Mouse (Mus musculus): ENCODE results near the gene Cnot3. TPM values are rescaled to one million over a fixed set of nuclear protein-coding genes. Genes with fewer than 3 reads are reported as not detected.
A peak's percentile ranks its signal among the peaks of the same experiment; 100 is the strongest.

Gene Cnot3
- total and polyA plus RNA-seq, 3 experiments: 22.1 to 33.2 (median 23.1) TPM

GRCm38 (mm10) chr7:3617242-3617995 lies 27.6 kb upstream of the Cnot3 start, which contains the start of gene Ndufa3:
Gene Ndufa3 (plus strand): TSS chr7:3617373.
- 1% methylated on average over 32 of the region's 32 CpGs for WGBS

GRCm38 (mm10) chr7:3629030-3629429 lies 16.0 kb upstream of the Cnot3 start:
- H3K79me2 ChIP-seq (replicated peaks; ENCODE audit: control insufficient read depth, insufficient read depth, low read length): 0 out of 2 replicates have a peak, but pooled peaks cover 2% of the 10 kb centered on the region
- peak overlapping the region; percentile 95 for H3K27ac ChIP-seq
- no peak for TF ChIP-seq POLR2A (IDR thresholded peaks at IDR 0.05; ENCODE audit: insufficient read depth, low read depth, low read length)
- no peak for TF ChIP-seq EP300 (IDR thresholded peaks at IDR 0.05; ENCODE audit: insufficient read depth, low read depth, low read length)
- no peak for TF ChIP-seq CTCF (IDR thresholded peaks at IDR 0.05)
- H3K4me1 ChIP-seq (ENCODE audit: control insufficient read depth, insufficient read depth, low read length): peaks cover 5% of the 10 kb centered on the region; the same call in 1 of the 2 replicates
- no peak for DNase-seq
- intact Hi-C loops (cut with DNase I): loop anchor here (1.0 to 10.0 kb wide), 3 partner anchors 12 to 816 kb away; partner anchors contain the start of genes Mboat7, Ndufa3, Rdh13 and Tsen34
- peak overlapping the region; percentile 60 for H3K9ac ChIP-seq (ENCODE audit: low read depth, low read length)
- H3K36me3 ChIP-seq (ENCODE audit: control insufficient read depth, insufficient read depth, low read length): no peaks in the 10 kb centered on the region
- H3K4me3 ChIP-seq: peak overlapping the region; percentile 90
- WGBS: 34% methylated on average over 4 of the region's 4 CpGs
- no peaks in the 10 kb centered on the region for H3K27me3 ChIP-seq (ENCODE audit: control insufficient read depth, insufficient read depth, low read length)

More at GRCm38 (mm10) chr7:3617242-3617995, 27.6 kb upstream of the Cnot3 start, which contains the start of gene Ndufa3:
- Histone ChIP-seq H3K4me1 (ENCODE audit: control insufficient read depth, insufficient read depth, low read length) (no peaks in the 10 kb centered on the region), H3K9ac (ENCODE audit: low read depth, low read length) (peak within 1 kb of the TSS; percentile 67), H3K4me3 (peak within 1 kb of the TSS; percentile 92), H3K27me3 (ENCODE audit: control insufficient read depth, insufficient read depth, low read length) (no peaks in the 10 kb centered on the region), H3K36me3 (ENCODE audit: control insufficient read depth, insufficient read depth, low read length) (no peaks in the 10 kb centered on the region), H3K79me2 (replicated peaks; ENCODE audit: control insufficient read depth, insufficient read depth, low read length) (no peaks in the 10 kb centered on the region), H3K27ac (peak within 1 kb of the TSS; percentile 81)
- peak; percentile 86 to 90 for DNase-seq
- intact Hi-C loops (cut with DNase I): loop anchor here (1.0 kb wide), 1 partner anchor 12 kb away; the partner anchor contains the start of genes Prpf31 and Tfpt
- TF ChIP-seq CTCF (IDR thresholded peaks at IDR 0.05): no peak
- 0 out of 2 replicates have a peak, but pooled peaks have one; percentile 17 for TF ChIP-seq EP300 (IDR thresholded peaks at IDR 0.05; ENCODE audit: insufficient read depth, low read depth, low read length)
- TF ChIP-seq POLR2A (IDR thresholded peaks at IDR 0.05; ENCODE audit: insufficient read depth, low read depth, low read length): peak; percentile 94

GRCm38 (mm10) chr7:3629543-3630477 lies 15.3 kb upstream of the Cnot3 start, which contains the start of the genes Tfpt and Prpf31:
Gene Tfpt (minus strand): TSS chr7:3629929.
Gene Prpf31 (plus strand): TSS chr7:3629985.
- intact Hi-C loops (cut with DNase I): loop anchor here (1.0 to 10.0 kb wide), 3 partner anchors 13 to 815 kb away; partner anchors contain the start of genes Mboat7, Ndufa3, Rdh13 and Tsen34
- peak; percentile 73 for TF ChIP-seq POLR2A (IDR thresholded peaks at IDR 0.05; ENCODE audit: insufficient read depth, low read depth, low read length)
- no peak for TF ChIP-seq CTCF (IDR thresholded peaks at IDR 0.05)
- peak; percentile 66; the same call in 1 of the 2 replicates for TF ChIP-seq EP300 (IDR thresholded peaks at IDR 0.05; ENCODE audit: insufficient read depth, low read depth, low read length)
- under 1% methylated on average over 47 of the region's 47 CpGs for WGBS
- no peaks in the 10 kb centered on the region for H3K36me3 ChIP-seq (ENCODE audit: control insufficient read depth, insufficient read depth, low read length)
- H3K4me3 ChIP-seq: peak within 1 kb of the TSS; percentile 90
- no peaks in the 10 kb centered on the region for H3K27me3 ChIP-seq (ENCODE audit: control insufficient read depth, insufficient read depth, low read length)
- H3K79me2 ChIP-seq (replicated peaks; ENCODE audit: control insufficient read depth, insufficient read depth, low read length): 0 out of 2 replicates have a peak, but pooled peaks cover 2% of the 10 kb centered on the region
- peak within 1 kb of the TSS; percentile 95 for H3K27ac ChIP-seq
- peaks cover 5% of the 10 kb centered on the region; the same call in 1 of the 2 replicates for H3K4me1 ChIP-seq (ENCODE audit: control insufficient read depth, insufficient read depth, low read length)
- H3K9ac ChIP-seq (ENCODE audit: low read depth, low read length): peak within 1 kb of the TSS; percentile 66
- DNase-seq: peak; percentile 94 to 95

- WGBS: 49% methylated on average over 3 of the region's 3 CpGs
- peak overlapping the region; percentile 90 for H3K4me3 ChIP-seq
Measured at GRCm38 (mm10) chr7:3630478-3630815, 14.6 kb upstream of the Cnot3 start.

DNA sequence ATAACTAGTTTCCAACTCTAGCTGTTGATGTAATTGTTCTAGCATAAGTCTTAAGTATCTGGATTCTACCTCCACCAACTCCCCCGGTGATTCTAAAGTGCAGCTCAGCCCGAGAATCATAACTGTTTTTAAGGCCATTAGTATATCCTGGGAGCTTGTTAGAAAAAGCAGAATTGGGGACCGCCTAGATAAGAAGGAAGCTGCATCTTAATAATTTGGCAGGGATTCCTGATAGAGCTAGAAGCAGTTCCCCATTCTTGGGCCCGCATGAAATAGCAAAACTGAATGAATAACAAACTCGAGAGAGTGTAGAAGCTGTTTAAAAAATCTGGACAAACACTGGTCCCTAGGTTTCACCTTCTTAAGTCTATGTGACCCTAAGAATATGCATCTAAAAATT lies 1.7 kb upstream of the Cnot3 start:
- TF ChIP-seq CTCF (IDR thresholded peaks at IDR 0.05) (no peak), EP300 (IDR thresholded peaks at IDR 0.05; ENCODE audit: insufficient read depth, low read depth, low read length) (no peak), POLR2A (IDR thresholded peaks at IDR 0.05; ENCODE audit: insufficient read depth, low read depth, low read length) (no peak)
- H3K27me3 ChIP-seq (ENCODE audit: control insufficient read depth, insufficient read depth, low read length): no peaks in the 10 kb centered on the region
- peaks cover 5% of the 10 kb centered on the region for H3K79me2 ChIP-seq (replicated peaks; ENCODE audit: control insufficient read depth, insufficient read depth, low read length)
- no peak overlapping the region for H3K4me3 ChIP-seq
- H3K4me1 ChIP-seq (ENCODE audit: control insufficient read depth, insufficient read depth, low read length): peaks cover 16% of the 10 kb centered on the region
- H3K36me3 ChIP-seq (ENCODE audit: control insufficient read depth, insufficient read depth, low read length): peaks cover 14% of the 10 kb centered on the region
- intact Hi-C loops (cut with DNase I): no loop called here
- H3K27ac ChIP-seq: no peak overlapping the region
- DNase-seq: no peak
- H3K9ac ChIP-seq (ENCODE audit: low read depth, low read length): no peak overlapping the region
- 56% methylated on average over 5 of the region's 5 CpGs for WGBS

More at GRCm38 (mm10) chr7:3630478-3630815, 14.6 kb upstream of the Cnot3 start:
- H3K9ac ChIP-seq (ENCODE audit: low read depth, low read length): no peak overlapping the region
- H3K27me3 ChIP-seq (ENCODE audit: control insufficient read depth, insufficient read depth, low read length): no peaks in the 10 kb centered on the region
- no peak overlapping the region; the same call in 1 of the 2 replicates for H3K27ac ChIP-seq
- no peaks in the 10 kb centered on the region for H3K36me3 ChIP-seq (ENCODE audit: control insufficient read depth, insufficient read depth, low read length)
- 0 out of 2 replicates have a peak, but pooled peaks cover 2% of the 10 kb centered on the region for H3K79me2 ChIP-seq (replicated peaks; ENCODE audit: control insufficient read depth, insufficient read depth, low read length)
- DNase-seq: no peak
- peaks cover 5% of the 10 kb centered on the region; the same call in 1 of the 2 replicates for H3K4me1 ChIP-seq (ENCODE audit: control insufficient read depth, insufficient read depth, low read length)
- TF ChIP-seq EP300 (IDR thresholded peaks at IDR 0.05; ENCODE audit: insufficient read depth, low read depth, low read length) (no peak), POLR2A (IDR thresholded peaks at IDR 0.05; ENCODE audit: insufficient read depth, low read depth, low read length) (no peak), CTCF (IDR thresholded peaks at IDR 0.05) (no peak)
- intact Hi-C loops (cut with DNase I): no loop called here

All from heart, adult 2 months (tissue).